Mouse (Mus musculus): ENCODE results near the gene Ptprd. TPM values are rescaled to one million over a fixed set of nuclear protein-coding genes. Genes with fewer than 3 reads are reported as not detected.

Gene Ptprd
- polyA plus RNA-seq, 1 experiment from 2014 or later = 6.3 TPM

- Histone ChIP-seq H3K4me2 (ENCODE audit: low read depth, low read length) (no peak overlapping the region), H3K36me3 (ENCODE audit: control insufficient read depth, insufficient read depth) (no peaks in the 10 kb centered on the region), H3K9me3 (replicated peaks; ENCODE audit: control insufficient read depth, low read length) (no peaks in the 10 kb centered on the region), H3K4me3 (ENCODE audit: low read depth, low read length) (no peak overlapping the region), H3K27ac (ENCODE audit: low read length) (no peak overlapping the region), H3K9ac (ENCODE audit: low read depth, low read length) (no peak overlapping the region), H3K27me3 (ENCODE audit: control insufficient read depth, insufficient read depth, low read depth, low read length) (no peaks in the 10 kb centered on the region), H3K4me1 (ENCODE audit: control insufficient read depth, low read depth, low read length) (no peaks in the 10 kb centered on the region)
- no peak for ATAC-seq (ENCODE audit: low read depth)
- WGBS (ENCODE audit: insufficient replicate concordance) = 76% methylated on average over 5 of the region's 5 CpGs
Observed at GRCm38 (mm10) chr4:76403219-76403618, 1808.5 kb downstream of the Ptprd start.

DNA sequence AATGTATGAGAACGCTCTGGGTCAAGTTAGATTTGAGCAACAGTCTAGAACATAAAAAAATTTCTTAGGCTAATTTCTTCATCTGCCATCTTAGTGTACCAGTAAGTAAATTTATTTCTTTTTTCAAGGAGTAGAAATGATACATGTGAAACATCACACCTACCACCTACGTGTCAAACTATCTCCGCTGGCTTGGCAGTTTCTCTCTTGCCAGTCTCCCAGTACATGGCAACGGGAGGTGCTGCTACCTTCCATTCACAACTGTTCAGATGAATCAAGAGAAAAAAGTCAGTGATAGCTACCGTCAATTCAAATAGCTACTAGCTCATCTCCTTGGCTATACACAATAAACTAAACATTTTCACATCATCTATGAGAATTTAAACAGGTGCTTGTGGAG is 1823.9 kb downstream of the Ptprd start:
- Histone ChIP-seq H3K27me3 (ENCODE audit: control insufficient read depth, insufficient read depth, low read depth, low read length) (no peaks in the 10 kb centered on the region), H3K36me3 (ENCODE audit: control insufficient read depth, insufficient read depth) (no peaks in the 10 kb centered on the region), H3K4me2 (ENCODE audit: low read depth, low read length) (no peak overlapping the region), H3K9ac (ENCODE audit: low read depth, low read length) (no peak overlapping the region), H3K4me3 (ENCODE audit: low read depth, low read length) (no peak overlapping the region), H3K9me3 (replicated peaks; ENCODE audit: control insufficient read depth, low read length) (no peaks in the 10 kb centered on the region), H3K27ac (ENCODE audit: low read length) (no peak overlapping the region), H3K4me1 (ENCODE audit: control insufficient read depth, low read depth, low read length) (no peaks in the 10 kb centered on the region)
- no peak for ATAC-seq (ENCODE audit: low read depth)
- 62% methylated on average over 5 of the region's 5 CpGs for WGBS (ENCODE audit: insufficient replicate concordance)

GRCm38 (mm10) chr4:76386978-76387824 is 1824.6 kb downstream of the Ptprd start:
- Histone ChIP-seq H3K4me3 (ENCODE audit: low read depth, low read length) (no peak overlapping the region), H3K4me2 (ENCODE audit: low read depth, low read length) (no peak overlapping the region), H3K36me3 (ENCODE audit: control insufficient read depth, insufficient read depth) (no peaks in the 10 kb centered on the region), H3K4me1 (ENCODE audit: control insufficient read depth, low read depth, low read length) (no peaks in the 10 kb centered on the region), H3K9ac (ENCODE audit: low read depth, low read length) (no peak overlapping the region), H3K27ac (ENCODE audit: low read length) (no peak overlapping the region), H3K9me3 (replicated peaks; ENCODE audit: control insufficient read depth, low read length) (no peaks in the 10 kb centered on the region), H3K27me3 (ENCODE audit: control insufficient read depth, insufficient read depth, low read depth, low read length) (no peaks in the 10 kb centered on the region)
- 55% methylated on average over 7 of the region's 7 CpGs for WGBS (ENCODE audit: insufficient replicate concordance)
- ATAC-seq (ENCODE audit: low read depth) = no peak

GRCm38 (mm10) chr4:76385818-76386217 is 1825.9 kb downstream of the Ptprd start:
- no peak overlapping the region for H3K9ac ChIP-seq (ENCODE audit: low read depth, low read length)
- no peak overlapping the region for H3K27ac ChIP-seq (ENCODE audit: low read length)
- 74% methylated on average over 5 of the region's 5 CpGs for WGBS (ENCODE audit: insufficient replicate concordance)
- H3K4me2 ChIP-seq (ENCODE audit: low read depth, low read length) = no peak overlapping the region
- H3K27me3 ChIP-seq (ENCODE audit: control insufficient read depth, insufficient read depth, low read depth, low read length) = no peaks in the 10 kb centered on the region
- H3K9me3 ChIP-seq (replicated peaks; ENCODE audit: control insufficient read depth, low read length) = no peaks in the 10 kb centered on the region
- ATAC-seq (ENCODE audit: low read depth) = no peak
- H3K36me3 ChIP-seq (ENCODE audit: control insufficient read depth, insufficient read depth) = no peaks in the 10 kb centered on the region
- H3K4me3 ChIP-seq (ENCODE audit: low read depth, low read length) = no peak overlapping the region
- H3K4me1 ChIP-seq (ENCODE audit: control insufficient read depth, low read depth, low read length) = no peaks in the 10 kb centered on the region

DNA sequence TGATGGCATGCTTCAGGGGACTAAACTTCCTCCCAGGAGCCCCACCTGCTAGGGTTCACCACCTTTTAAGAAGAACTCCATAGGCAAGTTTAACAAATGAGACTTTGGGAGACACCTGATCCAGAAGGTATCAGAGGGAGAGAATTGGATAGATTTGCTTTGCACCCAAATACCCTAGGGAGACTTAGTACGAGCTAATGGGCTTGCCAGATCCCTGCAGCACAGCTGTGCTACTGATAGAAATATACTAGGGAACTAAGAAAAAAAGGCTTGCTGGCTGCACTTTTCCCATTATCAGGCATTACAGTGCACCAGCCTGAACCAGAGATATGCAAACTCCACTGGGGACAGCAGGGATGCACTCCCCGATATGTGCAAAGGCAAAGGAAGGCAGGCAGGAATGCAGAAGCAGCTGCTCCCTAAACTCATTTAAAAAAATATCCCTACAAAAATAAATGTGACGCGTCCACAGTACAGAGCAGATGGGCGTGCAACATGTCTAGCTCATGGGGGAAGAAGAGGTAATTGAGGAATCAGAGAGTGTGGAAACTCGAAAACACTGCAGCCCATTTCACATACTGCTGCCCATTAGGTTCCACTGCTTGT is 1831.3 kb downstream of the Ptprd start:
- Histone ChIP-seq H3K27ac (ENCODE audit: low read length) (no peak overlapping the region), H3K4me3 (ENCODE audit: low read depth, low read length) (no peak overlapping the region), H3K4me1 (ENCODE audit: control insufficient read depth, low read depth, low read length) (no peaks in the 10 kb centered on the region), H3K9ac (ENCODE audit: low read depth, low read length) (no peak overlapping the region), H3K4me2 (ENCODE audit: low read depth, low read length) (no peak overlapping the region), H3K27me3 (ENCODE audit: control insufficient read depth, insufficient read depth, low read depth, low read length) (no peaks in the 10 kb centered on the region), H3K9me3 (replicated peaks; ENCODE audit: control insufficient read depth, low read length) (no peaks in the 10 kb centered on the region), H3K36me3 (ENCODE audit: control insufficient read depth, insufficient read depth) (no peaks in the 10 kb centered on the region)
- no peak for ATAC-seq (ENCODE audit: low read depth)
- WGBS (ENCODE audit: insufficient replicate concordance) = 60% methylated on average over 6 of the region's 6 CpGs

- 60% methylated on average over 4 of the region's 4 CpGs for WGBS (ENCODE audit: insufficient replicate concordance)
- no peak overlapping the region for H3K27ac ChIP-seq (ENCODE audit: low read length)
- ATAC-seq (ENCODE audit: low read depth) = no peak
Observed at GRCm38 (mm10) chr4:76370041-76370880, 1841.5 kb downstream of the Ptprd start.

DNA sequence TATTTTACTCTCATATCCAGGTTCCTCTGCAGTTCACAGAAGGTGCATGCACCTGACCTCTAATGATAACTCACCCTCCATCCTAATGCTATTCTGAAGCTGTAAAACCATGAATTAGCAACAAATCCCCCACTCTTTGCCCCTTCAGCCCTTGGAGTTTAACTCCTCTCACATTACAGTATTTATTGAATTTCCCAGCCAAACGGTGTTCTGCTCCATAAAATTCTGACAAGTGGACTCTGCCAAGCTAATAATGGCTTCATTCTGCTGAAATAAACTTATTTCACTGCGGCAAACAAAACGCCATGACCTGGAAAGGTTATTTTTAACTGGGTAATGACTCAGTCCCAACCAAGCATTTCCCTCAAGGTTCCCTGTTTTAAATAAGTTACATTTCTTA is 1842.7 kb downstream of the Ptprd start:
- H3K4me1 ChIP-seq (ENCODE audit: control insufficient read depth, low read depth, low read length) = no peaks in the 10 kb centered on the region
- no peak overlapping the region for H3K27ac ChIP-seq (ENCODE audit: low read length)
- no peak overlapping the region for H3K9ac ChIP-seq (ENCODE audit: low read depth, low read length)
- no peak for ATAC-seq (ENCODE audit: low read depth)
- H3K36me3 ChIP-seq (ENCODE audit: control insufficient read depth, insufficient read depth) = no peaks in the 10 kb centered on the region
- no peak overlapping the region for H3K4me2 ChIP-seq (ENCODE audit: low read depth, low read length)
- 58% methylated on average over 3 of the region's 3 CpGs for WGBS (ENCODE audit: insufficient replicate concordance)
- H3K9me3 ChIP-seq (replicated peaks; ENCODE audit: control insufficient read depth, low read length) = no peaks in the 10 kb centered on the region
- no peaks in the 10 kb centered on the region for H3K27me3 ChIP-seq (ENCODE audit: control insufficient read depth, insufficient read depth, low read depth, low read length)
- no peak overlapping the region for H3K4me3 ChIP-seq (ENCODE audit: low read depth, low read length)

More at GRCm38 (mm10) chr4:76370041-76370880, 1841.5 kb downstream of the Ptprd start:
- Histone ChIP-seq H3K4me1 (ENCODE audit: control insufficient read depth, low read depth, low read length) (no peaks in the 10 kb centered on the region), H3K27me3 (ENCODE audit: control insufficient read depth, insufficient read depth, low read depth, low read length) (no peaks in the 10 kb centered on the region), H3K4me3 (ENCODE audit: low read depth, low read length) (no peak overlapping the region), H3K4me2 (ENCODE audit: low read depth, low read length) (no peak overlapping the region), H3K9me3 (replicated peaks; ENCODE audit: control insufficient read depth, low read length) (no peaks in the 10 kb centered on the region), H3K9ac (ENCODE audit: low read depth, low read length) (no peak overlapping the region), H3K36me3 (ENCODE audit: control insufficient read depth, insufficient read depth) (no peaks in the 10 kb centered on the region)

DNA sequence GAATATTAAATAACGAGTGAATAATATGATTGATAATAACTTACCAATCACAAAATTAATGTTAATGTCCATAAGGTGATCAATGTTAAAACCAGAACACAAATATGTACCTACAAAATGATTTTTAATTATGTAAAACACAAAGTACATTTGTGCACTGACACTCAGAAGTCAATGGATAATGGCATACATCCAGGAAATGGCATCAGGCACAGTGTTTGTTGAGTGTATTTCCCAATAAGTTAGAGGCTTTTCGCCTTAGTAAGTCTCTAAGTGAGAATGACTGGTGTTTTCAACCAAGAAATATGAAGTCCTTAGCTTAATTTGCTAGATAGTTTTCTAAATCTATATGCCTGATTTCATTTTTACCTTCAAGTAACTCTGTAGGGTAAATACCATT is 1843.5 kb downstream of the Ptprd start:
- 56% methylated on average over 2 of the region's 2 CpGs for WGBS (ENCODE audit: insufficient replicate concordance)
- no peaks in the 10 kb centered on the region for H3K27me3 ChIP-seq (ENCODE audit: control insufficient read depth, insufficient read depth, low read depth, low read length)
- H3K9ac ChIP-seq (ENCODE audit: low read depth, low read length) = no peak overlapping the region
- no peak overlapping the region for H3K27ac ChIP-seq (ENCODE audit: low read length)
- H3K4me2 ChIP-seq (ENCODE audit: low read depth, low read length) = no peak overlapping the region
- no peaks in the 10 kb centered on the region for H3K4me1 ChIP-seq (ENCODE audit: control insufficient read depth, low read depth, low read length)
- no peak overlapping the region for H3K4me3 ChIP-seq (ENCODE audit: low read depth, low read length)
- no peak for ATAC-seq (ENCODE audit: low read depth)
- no peaks in the 10 kb centered on the region for H3K9me3 ChIP-seq (replicated peaks; ENCODE audit: control insufficient read depth, low read length)
- no peaks in the 10 kb centered on the region for H3K36me3 ChIP-seq (ENCODE audit: control insufficient read depth, insufficient read depth)

All from liver, embryonic 16.5 days (tissue).